Mouse (Mus musculus) small intestine, adult 2 months (tissue): ENCODE results near the gene Kcnt2.

Source experiments
- CTCF ChIP-seq: fragments of 200-500 bp; IDR thresholded peaks from 2 replicates; pipeline ENCODE4 v1.5.1; 2012; ENCODE audit warnings: low read depth, mild to moderate bottlenecking, control low read depth, inconsistent platforms, low read length, moderate library complexity, mixed read lengths; ENCODE audit not compliant: insufficient replicate concordance, insufficient read length; ENCODE audit errors: extremely low read depth
- POLR2A ChIP-seq: fragments of 200-500 bp; IDR thresholded peaks from 2 replicates; pipeline ENCODE4 v1.6.1; 2012; ENCODE audit warnings: low read depth, mild to moderate bottlenecking, control low read depth, inconsistent platforms, low read length, moderate library complexity

GRCm38 (mm10) chr1:140379526-140379925 lies 133.6 kb downstream of the Kcnt2 start:
- TF ChIP-seq CTCF (no peak), POLR2A (no peak)
